Mouse (Mus musculus): Measurements from ENCODE around the gene Galm. TPM values are rescaled to one million over a fixed set of nuclear protein-coding genes. Genes with fewer than 3 reads are reported as not detected.
"Not testable (repeated sequence)": the region's sequence is repeated elsewhere in the genome, so short reads cannot be mapped to it uniquely, and the experiment has no call there.

Gene Galm
- polyA plus RNA-seq, 1 experiment from 2014 or later, result 5.0 TPM

GRCm38 (mm10) chr17:80199160-80199778, 72.0 kb downstream of the Galm start:
- no peak overlapping the region for H3K4me2 ChIP-seq (replicated peaks)
- no peak overlapping the region for H3K4me3 ChIP-seq
- no peak overlapping the region for H3K9ac ChIP-seq
- no peaks in the 10 kb centered on the region for H3K9me3 ChIP-seq
- no peaks in the 10 kb centered on the region for H3K4me1 ChIP-seq
- 93% methylated on average over 3 of the region's 3 CpGs for WGBS
- no peaks in the 10 kb centered on the region for H3K27me3 ChIP-seq (replicated peaks)
- peaks cover 71% of the 10 kb centered on the region for H3K36me3 ChIP-seq
- no peak for ATAC-seq (ENCODE audit: low FRiP score, low read depth)
- no peak overlapping the region for H3K27ac ChIP-seq

GRCm38 (mm10) chr17:80205657-80206056, 78.4 kb downstream of the Galm start:
- no peak overlapping the region for H3K27ac ChIP-seq

GRCm38 (mm10) chr17:80206301-80206670, 79.0 kb downstream of the Galm start:
- peak; percentile 64 for ATAC-seq (ENCODE audit: low FRiP score, low read depth)
- Histone ChIP-seq H3K4me2 (replicated peaks) (peak overlapping the region; percentile 92), H3K27ac (peak overlapping the region; percentile 94), H3K36me3 (peaks cover 36% of the 10 kb centered on the region), H3K9me3 (no peaks in the 10 kb centered on the region), H3K4me3 (peak overlapping the region; percentile 81), H3K9ac (peak overlapping the region; percentile 91), H3K4me1 (peaks cover 11% of the 10 kb centered on the region), H3K27me3 (replicated peaks) (no peaks in the 10 kb centered on the region)
- WGBS, result under 1% methylated on average over 36 of the region's 36 CpGs

More at GRCm38 (mm10) chr17:80205657-80206056, 78.4 kb downstream of the Galm start:
- ATAC-seq (ENCODE audit: low FRiP score, low read depth), result no peak
- WGBS, result 41% methylated on average over 5 of the region's 5 CpGs
- peaks cover 39% of the 10 kb centered on the region for H3K36me3 ChIP-seq
- peak overlapping the region; percentile 81 for H3K4me3 ChIP-seq
- H3K9ac ChIP-seq, result peak overlapping the region; percentile 91
- H3K4me1 ChIP-seq, result peaks cover 11% of the 10 kb centered on the region
- no peaks in the 10 kb centered on the region for H3K27me3 ChIP-seq (replicated peaks)
- H3K9me3 ChIP-seq, result no peaks in the 10 kb centered on the region
- H3K4me2 ChIP-seq (replicated peaks), result peak overlapping the region; percentile 92

GRCm38 (mm10) chr17:80206671-80207581, 79.7 kb downstream of the Galm start, which contains the start of the genes Srsf7 and Ttc39d:
Gene Srsf7, minus strand, starts transcription at chr17:80207307.
Gene Ttc39d, plus strand, starts transcription at chr17:80207460.
- Histone ChIP-seq H3K4me2 (replicated peaks) (peak within 1 kb of the TSS; percentile 92), H3K9ac (peak within 1 kb of the TSS; percentile 91), H3K9me3 (no peaks in the 10 kb centered on the region), H3K36me3 (peaks cover 30% of the 10 kb centered on the region), H3K4me3 (peak within 1 kb of the TSS; percentile 81), H3K27me3 (replicated peaks) (no peaks in the 10 kb centered on the region), H3K4me1 (peaks cover 11% of the 10 kb centered on the region), H3K27ac (peak within 1 kb of the TSS; percentile 94)
- ATAC-seq (ENCODE audit: low FRiP score, low read depth), result peak; percentile 93
- under 1% methylated on average over 92 of the region's 95 CpGs for WGBS

- ATAC-seq (ENCODE audit: low FRiP score, low read depth); H3K4me1 ChIP-seq; H3K4me2 ChIP-seq (replicated peaks); H3K27me3 ChIP-seq (replicated peaks); H3K9ac ChIP-seq; H3K27ac ChIP-seq; H3K36me3 ChIP-seq; H3K9me3 ChIP-seq; H3K4me3 ChIP-seq: not testable (repeated sequence)
- 96% methylated on average over 4 of the region's 4 CpGs for WGBS
Observed at GRCm38 (mm10) chr17:80213998-80214397, 86.7 kb downstream of the Galm start.

- H3K9ac ChIP-seq, result no peak overlapping the region
- 77% methylated on average over 2 of the region's 2 CpGs for WGBS
- no peak for ATAC-seq (ENCODE audit: low FRiP score, low read depth)
Observed at GRCm38 (mm10) chr17:80220131-80220530, 92.9 kb downstream of the Galm start.

GRCm38 (mm10) chr17:80221202-80221601, 93.9 kb downstream of the Galm start:
- peaks cover 4% of the 10 kb centered on the region; the same call in 1 of the 2 replicates for H3K4me1 ChIP-seq
- no peak for ATAC-seq (ENCODE audit: low FRiP score, low read depth)
- no peak overlapping the region for H3K9ac ChIP-seq
- no peak overlapping the region for H3K27ac ChIP-seq
- H3K27me3 ChIP-seq (replicated peaks), result no peaks in the 10 kb centered on the region
- 70% methylated on average over 9 of the region's 9 CpGs for WGBS
- H3K4me2 ChIP-seq (replicated peaks), result no peak overlapping the region
- H3K9me3 ChIP-seq, result no peaks in the 10 kb centered on the region
- H3K36me3 ChIP-seq, result no peaks in the 10 kb centered on the region
- no peak overlapping the region for H3K4me3 ChIP-seq

More at GRCm38 (mm10) chr17:80220131-80220530, 92.9 kb downstream of the Galm start:
- Histone ChIP-seq H3K4me1 (peaks cover 4% of the 10 kb centered on the region; the same call in 1 of the 2 replicates), H3K4me2 (replicated peaks) (no peak overlapping the region), H3K27ac (no peak overlapping the region), H3K36me3 (no peaks in the 10 kb centered on the region), H3K27me3 (replicated peaks) (no peaks in the 10 kb centered on the region), H3K4me3 (no peak overlapping the region), H3K9me3 (no peaks in the 10 kb centered on the region)

- H3K36me3 ChIP-seq, result no peaks in the 10 kb centered on the region
- H3K27ac ChIP-seq, result no peak overlapping the region
- no peak overlapping the region for H3K4me2 ChIP-seq (replicated peaks)
- WGBS, result 81% methylated on average over 3 of the region's 3 CpGs
- ATAC-seq (ENCODE audit: low FRiP score, low read depth), result no peak
- no peak overlapping the region for H3K9ac ChIP-seq
- H3K4me1 ChIP-seq, result peaks cover 4% of the 10 kb centered on the region; the same call in 1 of the 2 replicates
- no peak overlapping the region for H3K4me3 ChIP-seq
- no peaks in the 10 kb centered on the region for H3K27me3 ChIP-seq (replicated peaks)
- no peaks in the 10 kb centered on the region for H3K9me3 ChIP-seq
Observed at GRCm38 (mm10) chr17:80221890-80222628, 94.8 kb downstream of the Galm start.

- no peaks in the 10 kb centered on the region for H3K27me3 ChIP-seq (replicated peaks)
- peak; percentile 62 for ATAC-seq (ENCODE audit: low FRiP score, low read depth)
- H3K36me3 ChIP-seq, result no peaks in the 10 kb centered on the region
- peak overlapping the region; percentile 58 for H3K9ac ChIP-seq
- no peak overlapping the region for H3K27ac ChIP-seq
- H3K4me2 ChIP-seq (replicated peaks), result peak overlapping the region; percentile 77
- H3K4me1 ChIP-seq, result peaks cover 4% of the 10 kb centered on the region; the same call in 1 of the 2 replicates
- peak overlapping the region; percentile 56 for H3K4me3 ChIP-seq
- 14% methylated on average over 9 of the region's 9 CpGs for WGBS
- H3K9me3 ChIP-seq, result no peaks in the 10 kb centered on the region
Observed at GRCm38 (mm10) chr17:80223829-80224228, 96.6 kb downstream of the Galm start.

GRCm38 (mm10) chr17:80224326-80225116, 97.2 kb downstream of the Galm start, which contains the start of gene Gemin6:
Gene Gemin6, plus strand, starts transcription at chr17:80224441.
- no peaks in the 10 kb centered on the region for H3K27me3 ChIP-seq (replicated peaks)
- H3K9me3 ChIP-seq, result no peaks in the 10 kb centered on the region
- H3K4me1 ChIP-seq, result peaks cover 4% of the 10 kb centered on the region; the same call in 1 of the 2 replicates
- peak within 1 kb of the TSS; percentile 42 for H3K27ac ChIP-seq
- H3K4me2 ChIP-seq (replicated peaks), result peak within 1 kb of the TSS; percentile 77
- WGBS, result under 1% methylated on average over 33 of the region's 33 CpGs
- no peaks in the 10 kb centered on the region for H3K36me3 ChIP-seq
- H3K4me3 ChIP-seq, result peak within 1 kb of the TSS; percentile 56
- H3K9ac ChIP-seq, result peak within 1 kb of the TSS; percentile 58
- ATAC-seq (ENCODE audit: low FRiP score, low read depth), result peak; percentile 97

GRCm38 (mm10) chr17:80225142-80225541, 97.9 kb downstream of the Galm start:
- not testable (repeated sequence) for H3K9me3 ChIP-seq; H3K27me3 ChIP-seq (replicated peaks); H3K27ac ChIP-seq; H3K36me3 ChIP-seq; H3K4me1 ChIP-seq
- Histone ChIP-seq H3K4me2 (replicated peaks) (peak overlapping the region; percentile 77), H3K9ac (peak overlapping the region; percentile 58), H3K4me3 (peak overlapping the region; percentile 56)
- 0 out of 2 replicates have a peak, but pooled peaks have one; percentile 11 for ATAC-seq (ENCODE audit: low FRiP score, low read depth)
- 60% methylated on average over 5 of the region's 5 CpGs for WGBS

Data from neural tube, embryonic 12.5 days (tissue).